Mouse (Mus musculus) Patski (cell line): ENCODE results near the gene Zfp385b. TPM values are rescaled to one million over a fixed set of nuclear protein-coding genes. Genes with fewer than 3 reads are reported as not detected.
A peak's percentile ranks its signal among the peaks of the same experiment; 100 is the strongest.

Experiments
- ATAC-seq: fragments of 100-300 bp; one replicate; pipeline ENCODE4 v1.8.0; 2021
- CTCF ChIA-PET: fragments of 350-600 bp; sonication (Branson Sonifier 250); formaldehyde crosslinking; loops from one replicate; lab custom pipeline; 2022; ENCODE audit warnings: inconsistent platforms; lab: Charles Lee
- POLR2A ChIA-PET: fragments of 350-600 bp; sonication (Branson Sonifier 250); formaldehyde crosslinking; loops from one replicate; lab custom pipeline; 2022; ENCODE audit warnings: antibody characterized with exemption, inconsistent platforms; lab: Charles Lee
- DNase-seq: peaks from one replicate; pipeline ENCODE4 v3.0.0-alpha.2; 2011; ENCODE audit warnings: low read depth, low spot score
- H3K27me3 ChIP-seq: fragments of 371-371 bp; one replicate; pipeline ENCODE4 v1.5.1; 2021
- CTCF ChIP-seq: fragments of 100-300 bp; IDR thresholded peaks from one replicate; pipeline ENCODE4 v1.5.1; 2021
- in situ Hi-C: fragments of 300-500 bp; cut with MboI; formaldehyde crosslinking; loops from 3 replicates; pipeline ENCODE4 v1.11.1; 2018; ENCODE audit warnings: low pct_unique_long_range_greater_than_20kb, mixed read lengths
- polyA plus RNA-seq: library from polyadenylated mRNA; unstranded; gene quantifications from one replicate; pipeline ENCODE4 v1.2.3, GENCODE M21; 2021

Gene Zfp385b
- polyA plus RNA-seq, 1 experiment from 2014 or later: 0.74 TPM

DNA sequence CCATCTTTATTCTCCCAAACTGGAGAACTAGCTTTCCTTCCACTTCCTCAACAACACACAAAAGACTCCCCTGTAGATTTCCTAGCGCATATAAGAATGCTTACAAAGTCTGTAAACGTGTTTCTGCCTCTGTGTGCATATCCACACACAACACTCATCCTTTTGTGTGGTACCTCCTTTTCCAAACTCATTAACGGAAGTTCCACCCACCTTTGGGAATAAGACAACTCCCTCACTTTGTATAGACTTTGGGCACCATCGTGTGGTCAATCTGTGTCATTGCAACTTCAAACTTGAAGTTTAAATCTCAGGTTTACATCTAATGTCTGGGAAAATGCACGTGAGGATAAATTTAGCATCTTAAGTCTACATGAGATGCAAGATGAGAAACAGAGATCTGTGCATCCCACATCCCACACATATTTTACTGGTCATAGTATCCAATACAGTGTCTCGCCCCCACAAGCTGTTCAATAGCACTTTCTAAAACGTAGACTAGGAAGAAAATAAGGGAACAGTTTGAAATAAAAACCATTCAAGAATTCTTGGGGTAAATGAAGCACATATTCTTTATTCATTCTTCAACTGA is 110.1 kb downstream of the Zfp385b start:
- no peak for ATAC-seq

DNA sequence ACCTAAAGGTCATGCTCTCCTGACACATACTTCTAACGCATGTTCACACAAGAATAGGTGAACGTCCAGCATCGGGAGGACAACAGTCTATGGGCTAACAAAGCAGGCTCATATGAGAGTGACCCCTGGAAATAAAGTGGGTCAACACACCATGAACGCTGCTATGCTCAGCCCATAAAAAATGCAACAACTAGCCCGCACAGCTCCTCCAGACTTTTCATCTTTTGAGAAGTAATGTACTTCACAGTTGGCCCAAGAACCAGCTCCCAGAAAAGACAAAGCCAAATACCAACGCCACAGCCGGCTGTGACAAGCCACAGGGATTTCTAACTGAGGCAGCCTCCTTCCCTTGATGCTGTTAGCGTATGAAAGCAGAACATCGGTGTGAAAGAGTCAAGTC is 112.3 kb downstream of the Zfp385b start:
- DNase-seq (no peak), ATAC-seq (no peak)
- peaks cover 17% of the 10 kb centered on the region for H3K27me3 ChIP-seq
- POLR2A ChIA-PET: no interaction called here
- no peak for TF ChIP-seq CTCF
- in situ Hi-C loops: loop anchor here (5.0 to 25.0 kb wide), 3 partner anchors 470 to 735 kb away; no protein-coding TSS in a partner anchor
- CTCF ChIA-PET: no interaction called here

More for the DNA sequence above, 110.1 kb downstream of the Zfp385b start:
- in situ Hi-C loops: loop anchor here (5.0 to 25.0 kb wide), 3 partner anchors 472 to 737 kb away; no protein-coding TSS in a partner anchor
- TF ChIP-seq CTCF: peak; percentile 75
- ChIA-PET CTCF (interaction anchor here (1.4 to 1.6 kb wide), 2 partner anchors 15 to 323 kb away, joined by 4 read pairs; no protein-coding TSS in a partner anchor), POLR2A (no interaction called here)
- H3K27me3 ChIP-seq: peaks cover 21% of the 10 kb centered on the region
- DNase-seq: peak; percentile 1

DNA sequence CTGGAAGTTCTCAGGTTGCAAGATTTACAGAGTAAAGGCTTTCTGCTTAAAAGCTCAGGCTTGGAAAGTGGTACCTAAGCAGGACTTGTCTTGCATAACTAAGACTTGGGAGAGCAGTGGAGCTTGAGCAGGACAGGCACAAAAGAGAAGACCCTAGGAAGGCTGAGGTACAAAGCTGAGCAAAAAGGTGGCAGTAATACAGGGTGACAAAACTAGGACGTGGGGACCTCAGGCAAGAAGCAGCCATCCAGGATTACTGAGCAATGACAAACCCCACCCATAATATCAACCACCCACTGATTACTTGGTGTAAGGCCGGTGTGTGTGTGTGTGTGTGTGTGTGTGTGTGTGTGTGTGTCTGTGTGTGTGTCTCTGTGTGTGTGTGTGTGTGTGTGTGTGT is 114.0 kb downstream of the Zfp385b start:
- no peak for TF ChIP-seq CTCF
- peaks cover 18% of the 10 kb centered on the region for H3K27me3 ChIP-seq
- CTCF ChIA-PET: no interaction called here
- POLR2A ChIA-PET: no interaction called here
- ATAC-seq (no peak), DNase-seq (no peak)
- in situ Hi-C loops: loop anchor here (5.0 to 25.0 kb wide), 3 partner anchors 468 to 733 kb away; no protein-coding TSS in a partner anchor

DNA sequence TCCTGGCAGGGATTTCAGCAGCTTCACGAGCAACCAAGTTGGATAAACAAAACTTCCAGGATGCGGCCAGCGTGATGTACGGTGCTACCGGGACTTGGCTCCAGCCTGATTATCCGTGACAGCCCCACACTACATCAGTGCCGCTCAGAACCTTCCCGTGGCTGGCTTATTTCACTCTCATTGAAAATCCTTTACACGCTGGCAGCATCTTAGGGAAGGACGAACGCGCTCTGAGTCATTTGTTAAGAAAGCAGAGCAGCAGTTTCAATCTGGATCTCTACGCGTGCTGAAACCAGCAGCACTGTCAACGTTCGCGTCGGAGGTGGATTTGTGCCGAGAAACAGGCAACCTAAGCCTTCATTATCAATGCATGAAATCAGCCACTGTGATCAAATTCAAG is 116.4 kb downstream of the Zfp385b start:
- ATAC-seq (no peak), DNase-seq (no peak)
- in situ Hi-C loops: loop anchor here (25.0 kb wide), 2 partner anchors 466 to 641 kb away; no protein-coding TSS in a partner anchor
- POLR2A ChIA-PET: interaction anchor here (0.6 kb wide), 1 partner anchor 80 kb away, joined by 3 read pairs; no protein-coding TSS in a partner anchor
- H3K27me3 ChIP-seq: peaks cover 18% of the 10 kb centered on the region
- TF ChIP-seq CTCF: no peak
- CTCF ChIA-PET: interaction anchor here (1.3 kb wide), 1 partner anchor 9 kb away, joined by 4 read pairs; no protein-coding TSS in a partner anchor

DNA sequence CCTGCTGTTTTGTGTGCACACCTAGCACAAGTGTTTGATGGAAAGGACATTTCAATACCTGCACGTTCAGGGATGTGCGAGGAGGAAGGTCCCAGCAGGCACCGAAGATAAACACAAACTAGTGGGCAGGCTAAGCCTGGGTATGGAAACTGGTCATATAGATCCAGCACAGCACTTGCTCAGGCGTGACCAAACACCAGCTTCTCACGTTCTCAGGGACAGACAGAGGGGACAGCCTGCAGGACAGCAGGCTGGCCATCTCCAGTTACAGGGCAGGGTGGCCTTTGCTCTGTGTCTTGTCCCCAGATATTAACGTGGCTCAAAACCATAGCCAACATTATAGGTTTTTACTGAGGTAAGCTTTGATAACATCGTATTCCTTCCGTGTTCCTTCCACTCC is 128.3 kb downstream of the Zfp385b start:
- no peak for TF ChIP-seq CTCF
- in situ Hi-C loops: no loop called here
- ATAC-seq: no peak
- POLR2A ChIA-PET: no interaction called here
- CTCF ChIA-PET: no interaction called here
- peaks cover 22% of the 10 kb centered on the region for H3K27me3 ChIP-seq
- DNase-seq: no peak

DNA sequence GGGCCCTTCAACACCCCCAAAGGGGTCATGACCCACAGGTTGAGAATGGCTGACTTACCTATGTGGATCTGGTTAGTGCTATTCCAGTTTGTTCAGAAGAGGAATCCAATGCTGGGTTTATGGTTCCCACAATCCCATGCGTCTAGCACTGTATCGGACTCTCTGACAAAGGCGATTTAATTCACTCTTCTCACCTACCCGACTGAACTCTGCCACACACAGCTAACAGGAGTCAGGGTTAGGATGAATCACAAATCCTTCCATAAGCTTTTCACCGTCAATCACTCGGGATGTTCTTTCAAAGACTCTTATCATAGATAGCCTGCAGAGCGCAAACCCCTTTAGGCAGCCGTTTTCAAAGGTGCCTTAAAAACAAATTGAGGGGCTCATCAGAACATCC is 129.1 kb downstream of the Zfp385b start:
- in situ Hi-C loops: no loop called here
- TF ChIP-seq CTCF: no peak
- DNase-seq (no peak), ATAC-seq (no peak)
- H3K27me3 ChIP-seq: peaks cover 20% of the 10 kb centered on the region
- ChIA-PET POLR2A (no interaction called here), CTCF (no interaction called here)

DNA sequence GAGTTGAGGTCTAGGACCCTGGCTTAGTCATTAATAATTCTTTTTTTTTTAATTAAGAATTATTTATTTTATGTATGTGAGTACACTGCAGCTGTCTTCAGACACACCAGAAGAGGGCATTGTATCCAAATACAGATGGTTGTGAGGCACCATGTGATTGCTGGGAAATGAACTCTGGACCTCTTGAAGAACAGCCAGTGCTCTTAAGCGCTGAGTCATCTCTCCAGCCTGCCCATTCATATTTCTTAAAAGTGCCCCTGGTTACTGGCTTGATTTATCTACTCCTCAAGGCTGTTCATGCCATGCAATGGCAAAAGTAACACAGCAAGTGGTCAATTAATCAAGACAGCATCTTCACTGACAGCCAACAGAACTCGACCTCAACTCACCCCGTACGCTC is 130.8 kb downstream of the Zfp385b start:
- TF ChIP-seq CTCF: no peak
- DNase-seq: no peak
- POLR2A ChIA-PET: no interaction called here
- no peak for ATAC-seq
- CTCF ChIA-PET: no interaction called here
- peaks cover 17% of the 10 kb centered on the region for H3K27me3 ChIP-seq
- in situ Hi-C loops: no loop called here

DNA sequence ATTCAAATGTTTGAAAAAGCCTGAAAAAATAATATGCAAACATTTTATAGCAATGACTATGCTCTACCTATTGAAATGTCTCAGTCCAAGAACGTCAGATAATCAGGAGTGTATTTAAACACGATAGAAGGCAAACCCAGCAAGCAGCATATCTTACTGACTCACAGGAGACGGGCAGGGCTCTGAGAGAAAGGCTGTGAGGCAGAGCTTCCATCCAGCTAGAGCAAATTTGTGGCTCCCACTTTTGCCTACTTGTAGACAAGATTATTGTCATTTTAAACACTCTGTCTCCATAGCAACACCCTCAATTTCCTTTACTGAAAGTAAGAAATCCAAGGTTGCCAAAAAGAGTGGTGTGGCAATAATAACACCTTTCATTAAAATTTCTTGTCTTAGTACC is 135.4 kb downstream of the Zfp385b start:
- peaks cover 11% of the 10 kb centered on the region for H3K27me3 ChIP-seq
- TF ChIP-seq CTCF: no peak
- in situ Hi-C loops: no loop called here
- DNase-seq (no peak), ATAC-seq (no peak)
- ChIA-PET POLR2A (no interaction called here), CTCF (no interaction called here)

DNA sequence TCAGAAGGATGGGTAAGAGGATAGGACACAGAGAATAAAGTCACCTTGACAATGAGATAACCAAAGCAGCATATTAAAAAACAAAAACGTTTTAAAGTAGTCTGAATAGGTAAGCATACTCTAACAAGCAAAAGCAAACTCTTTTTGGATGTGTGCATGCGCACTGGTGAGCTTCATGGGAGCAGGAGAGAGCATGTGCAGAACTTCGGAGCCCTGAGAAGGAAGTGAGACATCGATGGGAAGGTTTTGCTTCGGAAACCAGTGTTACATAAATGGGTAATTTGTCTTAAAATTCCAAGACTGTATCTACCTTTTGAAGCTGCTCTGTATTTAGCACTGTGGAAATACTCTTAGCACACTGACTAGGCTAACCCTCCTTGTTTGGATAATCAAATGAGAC is 137.2 kb downstream of the Zfp385b start:
- DNase-seq: no peak
- in situ Hi-C loops: no loop called here
- POLR2A ChIA-PET: no interaction called here

DNA sequence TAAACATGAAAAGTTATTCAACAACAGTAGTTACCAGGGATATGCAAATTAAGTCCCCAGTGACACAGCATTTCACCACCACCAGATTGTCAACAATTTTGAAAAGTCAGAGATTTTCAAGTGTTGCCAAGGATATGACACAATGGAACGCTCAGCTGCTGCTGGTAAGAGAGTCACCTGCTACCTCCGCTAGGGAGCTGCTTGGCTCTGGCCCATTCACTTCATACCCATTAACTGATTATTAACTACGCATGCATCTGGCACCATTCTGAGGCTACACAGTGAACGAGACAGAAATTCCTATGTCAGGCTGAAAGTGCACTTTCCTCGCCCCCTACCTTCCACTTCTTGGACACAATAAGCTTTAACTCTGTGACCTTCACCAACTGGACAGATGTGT is 137.7 kb downstream of the Zfp385b start:
- CTCF ChIA-PET: no interaction called here
- peaks cover 11% of the 10 kb centered on the region for H3K27me3 ChIP-seq
- TF ChIP-seq CTCF: no peak
- no peak for DNase-seq
- ATAC-seq: no peak
- in situ Hi-C loops: no loop called here
- POLR2A ChIA-PET: no interaction called here

More for the DNA sequence above, 137.2 kb downstream of the Zfp385b start:
- CTCF ChIA-PET: no interaction called here
- H3K27me3 ChIP-seq: peaks cover 14% of the 10 kb centered on the region
- TF ChIP-seq CTCF: no peak
- ATAC-seq: no peak

DNA sequence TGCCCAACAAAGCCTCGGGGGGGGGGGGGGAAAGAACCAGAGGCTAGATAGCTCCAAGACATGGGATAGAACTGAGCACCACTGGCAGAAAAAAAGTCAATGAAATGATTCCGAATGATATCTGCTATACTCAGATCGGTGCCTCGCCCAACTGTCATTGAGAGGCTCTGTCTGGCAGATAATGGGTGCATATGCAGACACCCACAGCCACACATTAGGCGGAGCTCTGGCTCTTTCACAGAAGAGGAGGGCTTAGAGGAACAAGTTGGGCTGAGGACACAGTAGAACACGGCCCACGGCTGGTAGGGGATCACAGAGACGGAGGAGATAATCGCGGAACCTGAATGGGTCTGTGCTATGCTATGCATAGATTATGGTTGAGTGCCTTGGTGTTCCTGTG is 145.7 kb downstream of the Zfp385b start:
- ATAC-seq: no peak
- H3K27me3 ChIP-seq: peaks cover 2% of the 10 kb centered on the region
- TF ChIP-seq CTCF: no peak
- ChIA-PET POLR2A (no interaction called here), CTCF (no interaction called here)
- no peak for DNase-seq
- in situ Hi-C loops: no loop called here
